In genomic region chr3:97659746-97660145, GRCm38 (mm10) we compare ENCODE assay signal across 9 mouse cellular contexts. TPM values are rescaled to one million over a fixed set of nuclear protein-coding genes. Genes with fewer than 3 reads are reported as not detected.
A peak's percentile ranks its signal among the peaks of the same experiment; 100 is the strongest.
DNase-seq lines count a peak whose midpoint lies in the region; ATAC-seq and TF ChIP-seq lines count a peak whose summit lies in the region.
"Had no signal": no experiment of that assay in that cellular context is flagged by ENCODE, and none has a peak within 500 bp of the region (broad histone marks: within the 10 kb centered on the region; RNA-seq: fewer than 3 reads in every experiment).

No protein-coding gene starts in this region.

- TF ChIP-seq CTCF in liver, postnatal 0 days (IDR thresholded peaks at IDR 0.05; ENCODE audit: low read depth): no peak

- no peak overlapping the region for H3K4me3 ChIP-seq in liver, embryonic 11.5 days (ENCODE audit: low read depth, low read length)
- no peak overlapping the region for H3K4me3 ChIP-seq in liver, postnatal 0 days (ENCODE audit: low read depth, low read length)
- H3K4me3 ChIP-seq in heart, embryonic 15.5 days: 0 out of 2 replicates have a peak overlapping the region, but pooled peaks have one; percentile 67
- peak overlapping the region; percentile 76 for H3K4me3 ChIP-seq in myocyte

- H3ac ChIP-seq in myocyte (ENCODE audit: control insufficient read depth, insufficient read length): no peak overlapping the region

- no peak overlapping the region for H3K27ac ChIP-seq in liver, embryonic 11.5 days (ENCODE audit: low read depth, low read length)
- H3K27ac ChIP-seq in liver, postnatal 0 days (ENCODE audit: low read depth): no peak overlapping the region
- no peak overlapping the region for H3K27ac ChIP-seq in heart, embryonic 15.5 days

- no peak for ATAC-seq in liver, embryonic 11.5 days (replicated peaks; ENCODE audit: low FRiP score)
- ATAC-seq in liver, postnatal 0 days: no peak
- no peak for ATAC-seq in heart, embryonic 15.5 days (replicated peaks; ENCODE audit: insufficient number of reproducible peaks, insufficient read depth, low FRiP score, low read depth)

- no peak for TF ChIP-seq EP300 in liver, postnatal 0 days (IDR thresholded peaks at IDR 0.05; ENCODE audit: low read depth)

- peaks cover 11% of the 10 kb centered on the region for H3K4me1 ChIP-seq in liver, embryonic 11.5 days (replicated peaks; ENCODE audit: control insufficient read depth, insufficient read depth, low read length)
- peaks cover 15% of the 10 kb centered on the region for H3K4me1 ChIP-seq in liver, postnatal 0 days (ENCODE audit: insufficient read depth)
- peaks cover 26% of the 10 kb centered on the region for H3K4me1 ChIP-seq in heart, embryonic 15.5 days (replicated peaks)

- H3K9ac ChIP-seq in liver, embryonic 11.5 days (ENCODE audit: low read depth, low read length): no peak overlapping the region
- no peak overlapping the region for H3K9ac ChIP-seq in liver, postnatal 0 days (replicated peaks)
- no peak overlapping the region for H3K9ac ChIP-seq in heart, embryonic 15.5 days

- peak overlapping the region; percentile 12; the same call in 1 of the 2 replicates for H3K4me2 ChIP-seq in liver, embryonic 11.5 days
- H3K4me2 ChIP-seq in liver, postnatal 0 days (ENCODE audit: low read depth, low read length): no peak overlapping the region
- H3K4me2 ChIP-seq in heart, embryonic 15.5 days: peak overlapping the region; percentile 78
- peak overlapping the region; percentile 93 for H3K4me2 ChIP-seq in myocyte (ENCODE audit: low read depth)

- TF ChIP-seq POLR2A in myocyte (IDR thresholded peaks at IDR 0.05; ENCODE audit: insufficient read length, low read depth): no peak

- peak; percentile 15 for DNase-seq in cerebellum, adult 9-10 months
- DNase-seq in cerebellum, postnatal 36 days: no peak
- no peak for DNase-seq in liver, embryonic 11.5 days (ENCODE audit: low spot score)
- DNase-seq in liver, postnatal 0 days: no peak
- no peak for DNase-seq in thymus, postnatal 14 days
- no peak for DNase-seq in ovary, postnatal 10 days (ENCODE audit: low spot score)

- WGBS in liver, embryonic 11.5 days: 84% methylated on average over 7 of the region's 7 CpGs
- 82% methylated on average over 7 of the region's 7 CpGs for WGBS in liver, postnatal 0 days (ENCODE audit: insufficient replicate concordance)
- 77% methylated on average over 7 of the region's 7 CpGs for WGBS in heart, embryonic 15.5 days

- 0 out of 2 replicates have a peak, but pooled peaks cover 2% of the 10 kb centered on the region for H3K9me3 ChIP-seq in liver, embryonic 11.5 days (ENCODE audit: control insufficient read depth, low read length)
- H3K9me3 ChIP-seq in liver, postnatal 0 days (ENCODE audit: low read length): no peaks in the 10 kb centered on the region
- H3K9me3 ChIP-seq in heart, embryonic 15.5 days (replicated peaks): no peaks in the 10 kb centered on the region

- 0 out of 2 replicates have a peak, but pooled peaks cover 6% of the 10 kb centered on the region for H3K36me3 ChIP-seq in liver, embryonic 11.5 days (ENCODE audit: control insufficient read depth, insufficient read depth, low read length)
- peaks cover 12% of the 10 kb centered on the region for H3K36me3 ChIP-seq in liver, postnatal 0 days (replicated peaks; ENCODE audit: insufficient read depth, low read length)
- H3K36me3 ChIP-seq in heart, embryonic 15.5 days: peaks cover 14% of the 10 kb centered on the region
- H3K36me3 ChIP-seq in myocyte (ENCODE audit: control insufficient read depth, insufficient read depth): peaks cover 19% of the 10 kb centered on the region

- H3K27me3 ChIP-seq in liver, embryonic 11.5 days (replicated peaks; ENCODE audit: control insufficient read depth, insufficient read depth, low read length): no peaks in the 10 kb centered on the region
- no peaks in the 10 kb centered on the region for H3K27me3 ChIP-seq in liver, postnatal 0 days (ENCODE audit: insufficient read depth, low read length)
- H3K27me3 ChIP-seq in heart, embryonic 15.5 days: no peaks in the 10 kb centered on the region
- no peaks in the 10 kb centered on the region for H3K27me3 ChIP-seq in myocyte (ENCODE audit: control insufficient read depth, insufficient read depth, insufficient read length)

- H3K79me2 ChIP-seq in myocyte (ENCODE audit: control insufficient read depth, insufficient read depth): peaks cover 21% of the 10 kb centered on the region

TF ChIP-seq in myocyte, 11 proteins besides CTCF, POLR2A, EP300 and RAD21:
- no peak for TF ChIP-seq SRF (IDR thresholded peaks at IDR 0.05; ENCODE audit: control insufficient read depth, insufficient read length, low read depth)
- no peak for TF ChIP-seq POLR2AphosphoS2 (IDR thresholded peaks at IDR 0.05; ENCODE audit: insufficient read length, low read depth)
- TF ChIP-seq MYOD1 (IDR thresholded peaks at IDR 0.05; ENCODE audit: control insufficient read depth in 1 of 3, insufficient read length in 2 of 3, low read depth in 2 of 3): no peak
- no peak for TF ChIP-seq CEBPB (IDR thresholded peaks at IDR 0.05; ENCODE audit: insufficient read depth, poor library complexity, severe bottlenecking)
- TF ChIP-seq MAX (IDR thresholded peaks at IDR 0.05; ENCODE audit: low read depth): no peak

RNA-seq across cellular contexts. Expression of gene Prkab2, which starts 1.8 kb away (rescaled TPM):
- polyA plus RNA-seq in liver, embryonic 11.5 days (2014; fragmentation: Nextera tagmentation; extraction: Ambion mirVana): 4.5 and 5.4 TPM in 2 replicates
- 1.1 TPM in 2 replicates for polyA plus RNA-seq in liver, postnatal 0 days (2015; fragmentation: Nextera tagmentation; extraction: Ambion mirVana)
- 14.0 and 15.5 TPM in 2 replicates for polyA plus RNA-seq in heart, embryonic 15.5 days (2015; fragmentation: Nextera tagmentation; extraction: Ambion mirVana)
- polyA plus RNA-seq in myocyte (2012; fragmentation: generic; extraction: Trizol): 8.8 TPM

RNA-seq across cellular contexts. Expression of gene Gm17651, which starts 14.7 kb away (rescaled TPM):
- not detected in 2 replicates for polyA plus RNA-seq in liver, embryonic 11.5 days (2014; fragmentation: Nextera tagmentation; extraction: Ambion mirVana)
- polyA plus RNA-seq in liver, postnatal 0 days (2015; fragmentation: Nextera tagmentation; extraction: Ambion mirVana): not detected in 2 replicates
- not detected in 2 replicates for polyA plus RNA-seq in heart, embryonic 15.5 days (2015; fragmentation: Nextera tagmentation; extraction: Ambion mirVana)
- not detected for polyA plus RNA-seq in myocyte (2012; fragmentation: generic; extraction: Trizol)
- polyA plus RNA-seq: erythroblast, embryonic 14.5 days had no signal

RNA-seq across cellular contexts. Expression of gene Fmo5, which starts 31.1 kb away (rescaled TPM):
- 4.1 and 4.4 TPM in 2 replicates for polyA plus RNA-seq in liver, embryonic 11.5 days (2014; fragmentation: Nextera tagmentation; extraction: Ambion mirVana)
- polyA plus RNA-seq in liver, postnatal 0 days (2015; fragmentation: Nextera tagmentation; extraction: Ambion mirVana): 67.6 and 82.4 TPM in 2 replicates
- polyA plus RNA-seq in heart, embryonic 15.5 days (2015; fragmentation: Nextera tagmentation; extraction: Ambion mirVana): 4.1 and 5.5 TPM in 2 replicates
- polyA plus RNA-seq in myocyte (2012; fragmentation: generic; extraction: Trizol): 0.17 TPM

RNA-seq across cellular contexts. Expression of gene Chd1l, which starts 49.7 kb away (rescaled TPM):
- 26.8 and 27.2 TPM in 2 replicates for polyA plus RNA-seq in liver, embryonic 11.5 days (2014; fragmentation: Nextera tagmentation; extraction: Ambion mirVana)
- polyA plus RNA-seq in liver, postnatal 0 days (2015; fragmentation: Nextera tagmentation; extraction: Ambion mirVana): 6.0 and 7.1 TPM in 2 replicates
- polyA plus RNA-seq in heart, embryonic 15.5 days (2015; fragmentation: Nextera tagmentation; extraction: Ambion mirVana): 12.8 and 13.6 TPM in 2 replicates
- polyA plus RNA-seq in myocyte (2012; fragmentation: generic; extraction: Trizol): 3.3 TPM

Comparison
In these comparisons a context has a peak if more than half of its experiments do, and no peak if none do; other contexts are left out.
1. RNA of gene Fmo5, which starts 31.1 kb away (polyA plus RNA-seq): 67.6 to 82.4 TPM in liver, postnatal 0 days; 4.1 to 4.4 TPM in liver, embryonic 11.5 days, 4.1 to 5.5 TPM in heart, embryonic 15.5 days and 0.17 TPM in myocyte (single experiment); every median in the first group is over 10 times any median in the second.
2. H3K4me3 ChIP-seq: peak in heart, embryonic 15.5 days (single experiment) and myocyte (single experiment); none in liver, embryonic 11.5 days (single experiment) and liver, postnatal 0 days (single experiment).